Mouse (Mus musculus): ENCODE data around the gene Urgcp.
"Not testable (repeated sequence)": the region's sequence is repeated elsewhere in the genome, so short reads cannot be mapped to it uniquely, and the experiment has no call there.

Gene Urgcp

GRCm38 (mm10) chr11:5761820-5762632 is at the start of gene Urgcp:
Urgcp (minus strand) TSS chr11:5762376.
- DNase-seq (ENCODE audit: low read depth), result peak; percentile 98

GRCm38 (mm10) chr11:5809487-5809886 is 47.3 kb upstream of the Urgcp start:
- DNase-seq (ENCODE audit: low read depth), result not testable (repeated sequence)

DNA sequence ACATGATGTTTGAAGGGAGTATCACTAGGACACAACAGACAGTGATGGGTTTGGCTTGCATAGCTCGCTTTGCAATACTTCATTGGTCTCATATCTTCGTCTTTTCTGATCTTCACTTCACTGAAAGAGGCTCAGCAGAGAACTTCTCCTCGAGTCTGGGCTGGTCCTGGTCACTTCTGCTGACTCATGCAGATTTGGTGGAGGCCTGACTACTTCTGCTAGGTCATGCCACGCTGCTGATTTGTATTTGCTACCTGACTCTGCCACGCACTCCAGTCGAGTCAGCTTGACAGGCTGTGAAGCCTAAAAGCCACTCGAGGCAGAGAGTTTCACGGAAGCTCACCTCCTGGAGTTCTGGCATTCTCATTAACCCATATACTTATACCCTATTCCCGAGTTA is 45.8 kb upstream of the Urgcp start:
- no peak for DNase-seq (ENCODE audit: low read depth)

- DNase-seq (ENCODE audit: low read depth), result no peak
Measured at GRCm38 (mm10) chr11:5805711-5806110, 43.5 kb upstream of the Urgcp start.

- DNase-seq (ENCODE audit: low read depth), result no peak
Measured at GRCm38 (mm10) chr11:5804174-5804573, 42.0 kb upstream of the Urgcp start.

GRCm38 (mm10) chr11:5803551-5803981 is 41.4 kb upstream of the Urgcp start, which contains the start of gene Pgam2:
Pgam2 (minus strand) TSS chr11:5803733.
- no peak for DNase-seq (ENCODE audit: low read depth)

- DNase-seq (ENCODE audit: low read depth), result no peak
Measured at GRCm38 (mm10) chr11:5802457-5803217, 40.5 kb upstream of the Urgcp start.

- no peak for DNase-seq (ENCODE audit: low read depth)
Measured at GRCm38 (mm10) chr11:5802005-5802404, 39.8 kb upstream of the Urgcp start.

GRCm38 (mm10) chr11:5801511-5801910 is 39.3 kb upstream of the Urgcp start:
- no peak for DNase-seq (ENCODE audit: low read depth)

DNA sequence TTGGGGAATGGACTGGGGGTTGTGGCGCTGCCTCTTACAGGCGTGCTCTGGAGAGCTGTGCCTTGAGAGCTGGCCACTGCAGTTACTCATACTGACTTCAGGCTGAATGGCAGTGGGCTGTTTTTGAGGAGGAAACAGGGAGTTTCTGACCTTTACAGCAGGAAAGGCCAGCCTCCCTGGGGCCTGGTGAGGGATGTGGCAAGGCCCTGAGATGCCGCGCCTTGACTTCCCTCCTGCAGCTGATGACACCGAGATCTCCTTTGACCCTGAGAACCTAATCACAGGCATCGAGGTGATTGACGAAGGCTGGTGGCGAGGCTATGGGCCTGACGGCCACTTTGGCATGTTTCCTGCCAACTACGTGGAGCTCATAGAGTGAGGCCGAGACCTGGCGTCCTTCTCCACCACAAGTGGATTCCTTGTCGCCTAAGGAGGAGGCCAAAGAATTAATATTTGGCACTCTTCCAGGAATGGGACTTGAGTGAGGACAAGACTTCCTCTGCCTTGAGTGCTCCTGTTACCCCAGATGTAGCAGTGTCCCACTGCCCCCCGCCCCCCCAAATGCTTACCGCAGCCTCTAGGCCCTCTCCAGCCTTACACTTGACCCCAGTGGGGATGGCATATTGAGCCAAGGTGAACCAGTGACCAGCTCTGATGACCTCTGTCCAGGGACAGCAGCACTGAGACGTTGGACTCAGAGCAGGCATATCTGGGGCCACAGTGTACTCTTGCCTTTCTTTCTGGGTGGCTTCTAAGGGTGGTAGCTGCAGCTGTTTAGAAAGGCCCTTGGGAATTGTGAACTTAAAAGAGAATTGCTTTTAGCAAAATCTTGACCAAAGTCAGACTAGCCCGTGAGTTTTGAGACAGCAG is 37.7 kb upstream of the Urgcp start:
- no peak for DNase-seq (ENCODE audit: low read depth)

- no peak for DNase-seq (ENCODE audit: low read depth)
Measured at GRCm38 (mm10) chr11:5797928-5798327, 35.8 kb upstream of the Urgcp start.

GRCm38 (mm10) chr11:5797371-5797770 is 35.2 kb upstream of the Urgcp start:
- DNase-seq (ENCODE audit: low read depth), result no peak

- DNase-seq (ENCODE audit: low read depth), result no peak
Measured at GRCm38 (mm10) chr11:5796939-5797338, 34.8 kb upstream of the Urgcp start.

DNA sequence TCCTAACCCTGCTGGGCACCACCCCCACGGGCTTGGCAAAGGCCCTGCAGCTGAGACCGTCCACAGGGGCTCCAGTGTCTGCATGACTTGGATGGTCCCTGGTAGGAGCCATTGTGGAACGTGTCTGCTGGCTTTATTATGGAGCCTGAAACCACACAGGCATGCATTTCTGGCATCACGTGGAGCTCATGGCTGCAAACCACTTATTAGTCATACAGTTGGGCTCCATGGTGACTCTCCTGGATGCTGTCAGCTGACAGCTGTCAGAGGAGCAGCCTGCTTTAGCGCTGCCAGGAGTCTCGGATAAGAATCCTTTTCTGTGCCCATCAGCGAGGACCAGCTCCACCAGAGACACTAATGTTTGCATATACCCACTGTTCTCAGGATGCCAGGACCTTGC is 33.5 kb upstream of the Urgcp start:
- DNase-seq (ENCODE audit: low read depth), result no peak

DNA sequence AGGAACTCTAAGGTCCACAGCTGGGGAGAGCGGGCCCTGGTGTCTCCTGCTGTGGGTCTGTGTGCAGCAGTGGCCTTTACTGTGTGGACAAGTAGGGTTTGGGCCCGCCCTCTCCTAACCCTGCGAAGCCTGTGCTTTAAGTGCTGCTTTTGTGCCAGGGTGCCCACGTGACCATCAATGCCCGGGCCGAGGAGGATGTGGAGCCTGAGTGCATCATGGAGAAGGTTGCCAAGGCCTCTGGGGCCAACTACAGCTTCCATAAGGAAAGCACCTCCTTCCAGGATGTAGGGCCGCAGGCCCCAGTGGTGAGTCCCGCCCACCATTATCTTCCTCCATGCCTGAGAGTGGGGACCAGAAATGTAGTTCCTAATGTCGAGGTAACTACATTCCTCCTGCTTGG is 33.1 kb upstream of the Urgcp start:
- no peak for DNase-seq (ENCODE audit: low read depth)

DNA sequence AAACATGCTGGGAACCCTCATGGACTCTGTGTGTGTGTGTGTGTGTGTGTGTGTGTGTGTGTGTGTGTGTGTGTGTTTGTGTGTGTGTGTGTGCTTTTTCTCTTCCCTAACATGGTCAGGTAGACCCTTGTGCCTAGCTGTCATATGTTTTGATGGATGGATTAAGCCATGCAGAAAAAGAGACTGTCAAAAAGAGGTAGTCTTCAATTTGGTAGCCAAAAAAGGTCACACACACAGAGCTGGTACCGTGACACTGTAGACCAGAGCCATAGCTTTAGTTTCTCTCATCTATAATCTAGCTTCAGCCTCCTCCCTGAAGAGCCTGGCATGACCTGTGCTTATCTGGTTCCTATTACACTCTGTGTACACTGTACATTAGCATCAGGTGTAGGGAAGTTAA is 28.3 kb upstream of the Urgcp start:
- no peak for DNase-seq (ENCODE audit: low read depth)

DNA sequence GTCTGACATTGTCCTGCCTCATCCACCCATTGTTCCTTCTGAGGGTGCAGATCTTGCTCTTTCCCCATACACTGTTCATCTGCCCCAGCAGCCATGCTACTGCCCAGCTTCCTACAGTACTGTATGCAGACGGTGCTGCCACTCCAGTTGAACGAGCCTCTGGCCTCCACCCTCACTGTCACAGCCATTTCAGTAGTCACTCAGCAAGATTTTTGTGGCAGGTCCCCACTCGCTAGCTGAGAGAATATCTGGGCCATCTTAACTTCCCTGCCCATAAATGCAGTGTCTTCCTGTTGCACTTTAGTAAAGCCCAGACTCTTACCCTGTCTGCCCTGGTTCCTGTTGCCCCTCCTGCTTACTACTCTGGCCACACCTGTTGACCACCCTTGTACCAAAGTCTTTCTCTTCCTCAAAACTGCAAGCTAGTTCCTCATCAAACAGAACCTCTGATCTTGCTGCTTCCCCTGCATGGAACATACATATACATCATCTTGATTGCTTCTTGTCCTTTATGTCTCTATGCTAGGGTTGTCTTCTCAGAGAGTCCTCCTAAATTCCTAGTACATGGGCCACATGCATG is 27.7 kb upstream of the Urgcp start:
- DNase-seq (ENCODE audit: low read depth), result peak; percentile 38

- DNase-seq (ENCODE audit: low read depth), result peak; percentile 80
Measured at GRCm38 (mm10) chr11:5789071-5789753, 27.0 kb upstream of the Urgcp start.

GRCm38 (mm10) chr11:5788056-5789014 is 26.2 kb upstream of the Urgcp start, which contains the start of gene Dbnl:
Dbnl (plus strand) TSS chr11:5788488.
- DNase-seq (ENCODE audit: low read depth), result peak; percentile 99

DNA sequence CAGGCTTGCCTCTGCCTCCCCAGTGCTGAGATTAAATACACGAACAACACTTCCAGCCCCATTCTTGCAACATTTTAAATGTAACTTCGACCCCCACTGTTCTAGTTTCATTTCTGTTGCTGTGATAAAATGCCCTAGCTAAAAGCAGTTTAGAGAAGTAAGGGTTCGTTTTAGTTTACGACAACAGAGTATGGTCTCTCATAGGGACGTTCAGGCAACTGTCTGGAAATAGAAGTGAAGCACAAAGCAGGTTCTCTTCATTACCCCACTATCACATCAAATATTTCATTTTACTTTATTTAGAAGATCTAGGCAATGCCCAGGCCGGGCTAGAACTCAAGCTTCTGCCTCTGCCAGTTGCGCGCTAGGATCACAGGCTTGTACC is 25.5 kb upstream of the Urgcp start:
- DNase-seq (ENCODE audit: low read depth), result no peak

All from induced T-regulatory cell, adult 2 months (primary cell).